Mouse (Mus musculus) adrenal gland, postnatal 4 days (tissue): ENCODE results near the gene Elmod3. TPM values are rescaled to one million over a fixed set of nuclear protein-coding genes. Genes with fewer than 3 reads are reported as not detected.

Experiments used
- total RNA-seq, 2 experiments: library from RNA; stranded (reverse); gene quantifications; 2 replicates each; pipeline ENCODE4 v1.2.3; 2021

Gene Elmod3
- total RNA-seq, 2 experiments from 2014 or later: 14.2 to 16.8 TPM

Other genes starting within 250 kb of the Elmod3 start
- 10 to 100 TPM; 31.4 to 34.1 TPM for gene Tmem150a, start 243.0 kb downstream of the Elmod3 start, total RNA-seq
- gene Rnf181, start 231.5 kb downstream of the Elmod3 start, total RNA-seq: 100 to 1,000 TPM; 329 to 344 TPM
- gene Vamp5, start 217.9 kb downstream of the Elmod3 start, total RNA-seq: 10 to 100 TPM; 33.0 to 40.5 TPM
- 100 to 1,000 TPM; 120 to 136 TPM for gene Vamp8, start 207.7 kb downstream of the Elmod3 start, total RNA-seq
- gene Ggcx, start 184.1 kb downstream of the Elmod3 start, total RNA-seq: 10 to 100 TPM; 45.5 to 48.9 TPM
- gene Mat2a, start 158.9 kb downstream of the Elmod3 start, total RNA-seq: 100 to 1,000 TPM; 237 to 266 TPM
- under 1 TPM; 0.76 to 0.78 TPM for gene Sh2d6, start 76.7 kb downstream of the Elmod3 start, total RNA-seq
- gene Capg, start 54.0 kb downstream of the Elmod3 start, total RNA-seq: 10 to 100 TPM; 48.9 to 55.2 TPM
- gene Retsat, start 62 bp upstream of the Elmod3 start, total RNA-seq: 100 to 1,000 TPM; 159 to 166 TPM
- 10 to 100 TPM; 94.9 to 96.7 TPM for gene Tgoln1, start 18.6 kb upstream of the Elmod3 start, total RNA-seq
- 10 to 100 TPM; 29.8 to 31.1 TPM for gene Tcf7l1, start 190.8 kb upstream of the Elmod3 start, total RNA-seq